Mouse (Mus musculus) limb, embryonic 14.5 days (tissue): ENCODE results near the gene Cry2. TPM values are rescaled to one million over a fixed set of nuclear protein-coding genes. Genes with fewer than 3 reads are reported as not detected.

ENCODE experiments used
- ATAC-seq: fragments of 200-750 bp; cut with Nextera tagmentation; 2 replicates; pipeline ENCODE4 v1.8.0; 2017; ENCODE audit warnings: low read depth, moderate number of reproducible peaks, moderate TSS enrichment; ENCODE audit not compliant: low FRiP score
- DNase-seq: peaks from one replicate; pipeline ENCODE4 v3.0.0-alpha.2; 2015; ENCODE audit warnings: low spot score
- H3K27ac ChIP-seq: fragments of 300-500 bp; sonication (generic); replicated peaks from 2 replicates; pipeline ENCODE4 v1.5.1; 2014; ENCODE audit warnings: low read depth, mild to moderate bottlenecking, low read length, moderate library complexity, mixed read lengths
- H3K27me3 ChIP-seq: fragments of 300-500 bp; sonication (generic); 2 replicates; pipeline ENCODE4 v1.6.1; 2014; ENCODE audit warnings: low read length, mixed read lengths; ENCODE audit not compliant: control insufficient read depth, insufficient read depth
- H3K36me3 ChIP-seq: fragments of 300-500 bp; sonication (generic); 2 replicates; pipeline ENCODE4 v1.6.1; 2014; ENCODE audit warnings: mild to moderate bottlenecking, low read length, moderate library complexity, mixed read lengths; ENCODE audit not compliant: control insufficient read depth, insufficient read depth
- H3K4me1 ChIP-seq: fragments of 300-500 bp; sonication (generic); 2 replicates; pipeline ENCODE4 v1.6.1; 2014; ENCODE audit warnings: antibody characterized with exemption, low read length, mixed read lengths; ENCODE audit not compliant: control insufficient read depth, insufficient read depth
- H3K4me2 ChIP-seq: fragments of 300-500 bp; sonication (generic); replicated peaks from 2 replicates; pipeline ENCODE4 v1.6.1; 2014; ENCODE audit warnings: low read depth, mild to moderate bottlenecking, low read length, moderate library complexity; ENCODE audit not compliant: severe bottlenecking
- H3K4me3 ChIP-seq: fragments of 300-500 bp; sonication (generic); replicated peaks from 2 replicates; pipeline ENCODE4 v1.5.1; 2014; ENCODE audit warnings: low read length
- H3K9ac ChIP-seq: fragments of 300-500 bp; sonication (generic); 2 replicates; pipeline ENCODE4 v1.6.1; 2014; ENCODE audit warnings: mild to moderate bottlenecking, low read depth, low read length, moderate library complexity; ENCODE audit not compliant: severe bottlenecking
- H3K9me3 ChIP-seq: fragments of 300-500 bp; sonication (generic); 2 replicates; pipeline ENCODE4 v1.6.1; 2016; ENCODE audit warnings: low read length; ENCODE audit not compliant: control insufficient read depth
- POLR2A ChIP-seq: fragments of 200-500 bp; IDR thresholded peaks from 2 replicates; pipeline ENCODE4 v1.8.0; 2012; ENCODE audit warnings: inconsistent platforms, mild to moderate bottlenecking, moderate library complexity, borderline replicate concordance; ENCODE audit not compliant: insufficient read depth, insufficient read length; ENCODE audit errors: extremely low read depth
- WGBS: fragments of 180-500 bp; shearing (Covaris S2); extraction: QIAGEN DNeasy Blood & Tissue Kit; methylation state at CpG from one replicate; pipeline ENCODE4 v1.1.7; 2014; 5-methylcytosine and 5-hydroxymethylcytosine counted together
- polyA plus RNA-seq, 2 experiments: library from polyadenylated mRNA; depleted of rRNA in 1 of 2; stranded (reverse) in 1 of 2; unstranded in 1 of 2; fragments of >200 nt; fragmentation: Nextera tagmentation in 1 of 2; extraction: Ambion mirVana in 1 of 2; gene quantifications; 2 replicates each; pipeline versions ENCODE4 v1.2.1 to v1.2.3; 2012 to 2014

The Cry2 gene
- polyA plus RNA-seq, 2 experiments, result 27.2 to 30.2 TPM

DNA sequence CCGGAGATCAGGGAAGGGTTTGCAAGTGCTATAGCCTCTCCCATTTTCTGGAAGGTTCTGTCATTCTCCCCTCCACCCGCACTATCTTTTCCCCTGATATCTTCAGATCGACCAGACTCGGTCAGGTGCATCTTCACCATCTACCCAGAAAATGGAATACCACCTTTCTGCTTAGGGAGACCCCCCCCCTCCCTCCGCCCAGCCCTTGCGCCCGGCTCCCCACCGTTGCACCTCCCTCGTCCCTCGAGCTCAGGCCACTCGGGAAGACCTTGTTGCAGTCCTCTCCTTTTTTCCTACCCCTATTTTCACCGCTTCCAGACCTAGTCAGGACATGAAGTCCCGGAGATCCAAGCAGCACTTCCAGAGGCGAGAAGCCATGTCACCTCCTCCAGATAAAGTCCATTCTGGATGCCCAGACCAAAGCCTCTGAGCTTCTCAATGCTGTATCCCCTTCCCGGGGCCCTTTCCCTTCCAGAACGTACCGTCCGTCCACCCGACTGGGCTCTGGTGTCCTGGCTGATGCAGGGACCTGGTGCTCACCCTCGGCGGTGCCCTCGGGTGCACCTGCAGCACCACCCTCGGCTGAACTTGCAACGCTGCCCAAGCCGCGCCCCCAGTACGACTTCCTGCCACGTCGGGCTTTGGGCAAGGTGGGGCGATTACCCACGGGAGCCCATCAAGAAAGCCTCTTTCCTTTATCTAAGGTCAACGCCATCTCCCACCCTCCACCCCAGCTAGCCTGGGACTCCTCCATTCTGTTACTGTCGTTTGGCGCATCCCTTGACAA, 26.3 kb upstream of the Cry2 start, which contains the start of gene Slc35c1:
Gene Slc35c1 (minus strand): TSS at position 618 of the 787 bp plus-strand sequence.
- Histone ChIP-seq H3K9ac (peak within 1 kb of the TSS; percentile 79), H3K4me1 (peaks cover 26% of the 10 kb centered on the region), H3K27me3 (0 out of 2 replicates have a peak, but pooled peaks cover 5% of the 10 kb centered on the region), H3K4me2 (peak within 1 kb of the TSS; percentile 93), H3K4me3 (peak within 1 kb of the TSS; percentile 79), H3K36me3 (no peaks in the 10 kb centered on the region), H3K27ac (no peak within 1 kb of the TSS), H3K9me3 (no peaks in the 10 kb centered on the region)
- no peak for TF ChIP-seq POLR2A
- 1% methylated on average over 34 of the region's 34 CpGs for WGBS
- no peak for DNase-seq
- no peak for ATAC-seq

DNA sequence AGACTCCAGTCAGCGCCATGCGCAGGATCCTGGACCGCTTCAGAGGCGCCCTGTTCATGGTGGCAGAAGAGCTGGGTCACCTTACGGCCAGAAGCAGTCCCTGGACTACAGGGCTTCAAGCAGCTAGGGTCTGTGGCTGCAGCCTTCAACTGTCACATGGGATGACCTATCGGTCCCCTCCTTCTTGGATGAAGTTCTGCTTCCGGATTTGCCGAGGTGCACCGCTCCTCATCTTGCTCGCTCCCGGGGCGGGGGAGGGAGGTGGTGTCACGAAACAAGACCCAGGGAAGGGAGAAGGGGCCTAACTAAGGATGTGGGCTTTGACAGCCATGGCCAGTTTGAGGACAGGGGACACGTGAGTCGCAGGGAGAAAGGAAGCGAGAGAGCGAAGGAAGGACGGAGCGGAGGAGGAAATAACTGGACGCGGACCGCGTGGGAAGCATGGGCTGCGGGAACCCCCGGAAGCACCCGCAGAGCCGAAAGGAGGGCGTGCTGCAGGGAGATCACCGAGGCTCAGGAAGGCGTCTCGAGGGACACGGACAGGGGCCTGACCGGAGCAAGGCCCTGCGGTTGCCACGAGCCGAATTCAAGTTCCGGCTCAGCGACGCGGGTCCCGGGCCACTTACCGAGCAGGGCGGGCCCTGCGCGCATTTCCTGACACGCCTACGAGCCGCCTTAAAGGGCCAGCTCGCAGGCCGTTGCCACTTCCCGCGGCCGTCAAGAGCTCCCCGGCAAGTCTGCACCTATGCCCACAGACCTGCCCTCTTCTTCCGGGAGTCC, 25.5 kb upstream of the Cry2 start:
- Histone ChIP-seq H3K36me3 (peaks cover 3% of the 10 kb centered on the region; the same call in 1 of the 2 replicates), H3K27ac (no peak overlapping the region), H3K27me3 (0 out of 2 replicates have a peak, but pooled peaks cover 5% of the 10 kb centered on the region), H3K9me3 (no peaks in the 10 kb centered on the region), H3K9ac (peak overlapping the region; percentile 79), H3K4me2 (peak overlapping the region; percentile 93), H3K4me1 (peaks cover 26% of the 10 kb centered on the region), H3K4me3 (peak overlapping the region; percentile 79)
- DNase-seq, result peak; percentile 74
- under 1% methylated on average over 50 of the region's 55 CpGs for WGBS
- ATAC-seq, result peak; percentile 86
- TF ChIP-seq POLR2A, result 0 out of 2 replicates have a peak, but pooled peaks have one; percentile 48

DNA sequence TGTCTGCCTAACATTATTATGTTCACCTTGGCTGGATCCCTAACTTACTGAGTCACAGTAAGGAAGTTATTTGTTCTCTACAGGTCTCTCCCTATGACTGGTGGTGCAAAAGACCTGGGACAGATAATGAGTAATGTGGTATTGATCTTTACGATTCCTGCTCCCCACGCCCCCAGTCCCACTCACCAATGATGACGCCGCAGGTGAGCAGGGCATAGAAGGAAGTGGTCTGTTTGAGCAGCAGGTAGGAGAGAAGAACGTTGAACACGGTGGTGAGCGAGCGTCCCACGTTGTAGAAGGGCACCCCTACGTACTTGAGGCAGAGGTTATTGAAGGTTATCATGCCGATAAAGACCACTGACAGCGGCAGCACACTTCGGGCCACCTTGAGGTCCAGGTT, 24.6 kb upstream of the Cry2 start:
- 0 out of 2 replicates have a peak, but pooled peaks cover 5% of the 10 kb centered on the region for H3K27me3 ChIP-seq
- peak overlapping the region; percentile 93 for H3K4me2 ChIP-seq
- DNase-seq (no peak), ATAC-seq (no peak)
- H3K36me3 ChIP-seq, result peaks cover 11% of the 10 kb centered on the region
- no peak for TF ChIP-seq POLR2A
- peak overlapping the region; percentile 79; the same call in 1 of the 2 replicates for H3K9ac ChIP-seq
- no peak overlapping the region for H3K27ac ChIP-seq
- 63% methylated on average over 13 of the region's 13 CpGs for WGBS
- peak overlapping the region; percentile 79 for H3K4me3 ChIP-seq
- peaks cover 26% of the 10 kb centered on the region for H3K4me1 ChIP-seq
- H3K9me3 ChIP-seq, result no peaks in the 10 kb centered on the region

DNA sequence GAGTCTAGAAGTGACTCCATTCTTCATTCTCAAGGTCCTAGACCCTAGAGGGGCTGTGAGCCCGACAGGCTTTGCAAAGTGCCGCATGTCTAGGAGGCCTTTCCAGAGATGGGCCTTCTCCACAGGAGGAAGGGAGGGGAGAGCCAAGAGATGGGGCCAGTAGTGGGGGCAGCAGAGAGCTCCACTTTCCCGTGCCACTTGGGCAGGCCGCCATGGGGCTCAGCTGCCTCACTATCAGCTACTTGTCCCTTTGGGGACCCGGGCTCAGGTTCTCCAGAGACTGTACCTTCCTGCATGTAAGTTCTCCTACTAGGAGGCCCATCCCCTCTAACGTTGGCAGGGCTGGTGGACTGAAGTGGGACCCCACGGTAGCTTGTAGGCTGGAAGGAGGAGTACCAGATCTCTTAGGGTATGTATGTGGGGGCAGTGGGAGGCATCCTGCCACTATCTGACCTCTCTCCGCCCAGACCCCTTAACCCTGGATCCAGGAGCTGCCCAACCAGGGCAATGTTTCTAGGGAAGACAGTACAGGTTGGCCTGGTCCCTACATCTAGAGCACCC, 23.2 kb upstream of the Cry2 start:
- peak overlapping the region; percentile 25; the same call in 1 of the 2 replicates for H3K9ac ChIP-seq
- WGBS, result 58% methylated on average over 8 of the region's 8 CpGs
- ATAC-seq, result no peak

DNA sequence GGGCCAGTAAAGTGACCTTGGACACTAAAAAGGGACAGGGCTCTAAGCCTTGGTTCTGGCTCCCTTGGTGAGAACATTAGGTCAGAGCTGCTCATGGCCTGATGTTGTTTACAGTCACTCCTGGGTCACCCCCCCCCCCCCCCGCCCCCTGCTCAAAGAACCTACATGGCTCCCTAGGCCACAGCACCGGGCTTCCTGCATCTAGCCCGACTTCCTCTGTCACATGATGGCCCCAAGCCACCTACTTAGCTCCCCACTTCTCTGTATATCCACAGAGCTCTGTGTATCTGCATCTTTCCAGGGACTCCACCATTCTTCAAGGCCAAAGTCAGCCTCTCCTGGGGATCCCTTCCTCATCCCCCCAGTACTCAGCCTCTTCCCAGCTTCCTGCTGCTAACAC, 21.9 kb upstream of the Cry2 start:
- WGBS, result 39% methylated on average over 2 of the region's 3 CpGs
- H3K27me3 ChIP-seq, result 0 out of 2 replicates have a peak, but pooled peaks cover 4% of the 10 kb centered on the region
- peaks cover 13% of the 10 kb centered on the region for H3K36me3 ChIP-seq
- H3K27ac ChIP-seq, result no peak overlapping the region
- no peak overlapping the region for H3K4me3 ChIP-seq
- no peak overlapping the region for H3K4me2 ChIP-seq
- peaks cover 26% of the 10 kb centered on the region for H3K4me1 ChIP-seq
- H3K9ac ChIP-seq, result no peak overlapping the region
- TF ChIP-seq POLR2A, result no peak
- H3K9me3 ChIP-seq, result no peaks in the 10 kb centered on the region
- ATAC-seq, result no peak
- no peak for DNase-seq

More for the DNA sequence above, 23.2 kb upstream of the Cry2 start:
- no peak for TF ChIP-seq POLR2A
- H3K4me1 ChIP-seq, result peaks cover 26% of the 10 kb centered on the region
- H3K27ac ChIP-seq, result no peak overlapping the region
- peaks cover 13% of the 10 kb centered on the region for H3K36me3 ChIP-seq
- 0 out of 2 replicates have a peak, but pooled peaks cover 5% of the 10 kb centered on the region for H3K27me3 ChIP-seq
- H3K4me2 ChIP-seq, result no peak overlapping the region
- H3K4me3 ChIP-seq, result no peak overlapping the region
- no peaks in the 10 kb centered on the region for H3K9me3 ChIP-seq
- DNase-seq, result no peak
